Mouse (Mus musculus) megakaryocyte, embryonic 14.5 days (primary cell): ENCODE data around the gene Commd1.

Experiments used
- FLI1 ChIP-seq: IDR thresholded peaks from 2 replicates; pipeline ENCODE4 v1.6.1; 2012; ENCODE audit warnings: low read length, inconsistent platforms, mixed read lengths
- GATA1 ChIP-seq: IDR thresholded peaks from 3 replicates; pipeline ENCODE4 v1.6.1; 2012; ENCODE audit warnings: mixed read lengths, low read length, inconsistent platforms, borderline replicate concordance

GRCm38 (mm10) chr11:22874747-22875146 is 107.4 kb downstream of the Commd1 start:
- no peak for TF ChIP-seq GATA1
- no peak for TF ChIP-seq FLI1
